Mouse (Mus musculus): ENCODE data around the gene Cisd3. TPM values are rescaled to one million over a fixed set of nuclear protein-coding genes. Genes with fewer than 3 reads are reported as not detected.
"Not testable (repeated sequence)": the region's sequence is repeated elsewhere in the genome, so short reads cannot be mapped to it uniquely, and the experiment has no call there.

Gene Cisd3
- 17.4 and 24.9 TPM in 2 replicates for total RNA-seq (2015)
- total RNA-seq (2017) = 3.5 and 5.4 TPM in 2 replicates

- peak; percentile 94 for ATAC-seq (replicated peaks; ENCODE audit: poor library complexity)
Measured at GRCm38 (mm10) chr11:97685613-97686321, at the start of gene Cisd3. Gene Cisd3 (plus strand): TSS chr11:97685826.

DNA sequence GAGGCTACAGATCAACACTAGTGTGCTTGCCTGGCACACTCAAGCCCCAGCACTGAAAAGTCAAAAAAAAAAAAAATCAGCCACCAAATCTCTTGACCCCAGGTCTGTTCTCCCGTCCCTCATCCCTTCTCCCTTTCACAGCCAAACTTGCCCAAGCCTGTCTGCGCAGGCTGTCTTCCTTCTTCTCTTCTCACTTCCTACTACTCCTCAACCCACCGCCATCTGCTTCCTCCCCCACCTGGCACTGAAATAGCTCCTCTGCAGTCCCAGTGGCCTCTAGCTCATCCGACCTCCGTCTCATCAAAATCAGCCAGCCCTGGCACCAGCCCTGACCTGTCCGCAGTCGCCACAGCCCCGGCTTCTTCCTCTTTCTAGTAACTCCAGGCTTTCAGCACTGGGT, 44.0 kb upstream of the Cisd3 start:
- ATAC-seq (replicated peaks; ENCODE audit: poor library complexity) = peak; percentile 94

DNA sequence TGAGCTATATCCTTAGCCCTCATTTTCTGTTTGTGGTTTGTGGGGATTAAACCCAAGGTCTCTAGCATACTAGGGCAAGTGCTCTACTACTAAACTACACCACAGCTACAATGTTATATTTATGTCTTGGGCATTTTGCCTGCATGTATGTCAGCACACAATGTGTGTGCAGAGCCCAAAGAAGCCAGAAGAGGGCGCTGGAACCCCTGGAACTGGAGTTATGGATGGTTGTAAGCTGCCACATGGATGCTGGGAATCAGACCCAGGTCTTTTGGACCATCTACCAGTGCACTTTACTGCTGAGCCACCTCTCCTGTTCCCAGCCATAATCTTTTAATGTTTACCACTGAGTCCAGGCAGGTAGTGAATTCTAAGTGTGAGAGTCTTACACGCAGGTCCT, 42.9 kb upstream of the Cisd3 start:
- no peak for ATAC-seq (replicated peaks; ENCODE audit: poor library complexity)

- ATAC-seq (replicated peaks; ENCODE audit: poor library complexity) = no peak
Measured at GRCm38 (mm10) chr11:97643380-97644055, 42.1 kb upstream of the Cisd3 start.

DNA sequence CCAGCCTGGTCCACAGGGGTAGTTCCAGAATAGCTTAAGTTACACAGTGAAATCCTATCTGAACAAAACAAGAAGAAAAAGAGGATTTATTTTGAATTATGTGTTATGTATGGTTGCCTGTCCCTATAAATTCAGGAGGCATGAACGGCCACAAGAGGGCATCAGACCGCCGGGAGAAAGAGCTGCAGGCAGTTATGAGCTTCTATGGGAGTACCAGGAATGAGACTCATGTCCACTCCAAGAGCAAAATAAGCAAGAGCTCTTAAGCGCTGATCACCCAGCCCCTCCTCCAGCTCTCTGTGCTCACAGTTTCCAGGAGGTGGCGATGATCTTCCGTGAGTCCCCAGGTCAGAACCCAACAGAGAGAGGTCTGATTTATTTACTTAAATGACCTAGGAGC, 40.8 kb upstream of the Cisd3 start:
- ATAC-seq (replicated peaks; ENCODE audit: poor library complexity) = peak; percentile 66

- ATAC-seq (replicated peaks; ENCODE audit: poor library complexity) = not testable (repeated sequence)
Measured at GRCm38 (mm10) chr11:97648541-97648940, 37.1 kb upstream of the Cisd3 start.

- ATAC-seq (replicated peaks; ENCODE audit: poor library complexity) = no peak
Measured at GRCm38 (mm10) chr11:97650341-97650740, 35.3 kb upstream of the Cisd3 start.

DNA sequence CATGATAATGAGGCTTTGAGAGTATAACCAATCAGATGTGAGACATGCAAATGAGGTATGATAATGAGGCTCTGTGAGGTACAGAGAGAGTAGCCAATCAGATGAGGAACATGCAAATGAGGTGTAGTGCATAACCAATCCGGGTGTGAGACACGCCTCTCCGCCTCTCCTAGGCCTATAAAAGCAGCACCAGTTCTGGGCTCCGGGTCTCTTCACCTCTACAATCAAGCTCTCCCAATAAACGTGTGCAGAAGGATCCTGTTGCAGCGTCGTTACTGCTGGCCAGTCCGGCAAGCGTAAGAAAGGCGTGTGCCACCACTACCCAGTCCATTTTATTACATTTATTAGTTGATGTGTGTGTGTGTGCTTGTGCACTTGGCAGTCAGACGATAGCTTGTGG, 32.2 kb upstream of the Cisd3 start:
- not testable (repeated sequence) for ATAC-seq (replicated peaks; ENCODE audit: poor library complexity)

DNA sequence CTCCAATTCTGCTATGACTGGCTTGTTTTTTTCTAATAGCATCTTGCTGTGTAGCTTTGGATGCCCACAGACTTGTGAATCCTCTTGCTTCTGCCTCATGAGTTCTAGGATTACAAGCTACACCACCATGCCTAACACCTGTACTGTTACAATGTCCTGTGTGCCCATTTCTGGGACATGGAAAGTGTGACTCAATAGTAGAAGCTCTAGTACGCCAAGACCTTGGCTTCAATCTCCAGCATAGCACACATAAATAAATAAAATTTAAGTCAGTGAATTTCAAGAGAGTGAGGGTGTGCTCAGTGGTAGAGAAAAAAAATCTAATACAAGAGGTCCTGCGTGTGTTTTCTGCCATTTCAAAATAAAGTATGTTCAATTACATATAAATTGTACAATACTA, 31.4 kb upstream of the Cisd3 start:
- ATAC-seq (replicated peaks; ENCODE audit: poor library complexity) = no peak

DNA sequence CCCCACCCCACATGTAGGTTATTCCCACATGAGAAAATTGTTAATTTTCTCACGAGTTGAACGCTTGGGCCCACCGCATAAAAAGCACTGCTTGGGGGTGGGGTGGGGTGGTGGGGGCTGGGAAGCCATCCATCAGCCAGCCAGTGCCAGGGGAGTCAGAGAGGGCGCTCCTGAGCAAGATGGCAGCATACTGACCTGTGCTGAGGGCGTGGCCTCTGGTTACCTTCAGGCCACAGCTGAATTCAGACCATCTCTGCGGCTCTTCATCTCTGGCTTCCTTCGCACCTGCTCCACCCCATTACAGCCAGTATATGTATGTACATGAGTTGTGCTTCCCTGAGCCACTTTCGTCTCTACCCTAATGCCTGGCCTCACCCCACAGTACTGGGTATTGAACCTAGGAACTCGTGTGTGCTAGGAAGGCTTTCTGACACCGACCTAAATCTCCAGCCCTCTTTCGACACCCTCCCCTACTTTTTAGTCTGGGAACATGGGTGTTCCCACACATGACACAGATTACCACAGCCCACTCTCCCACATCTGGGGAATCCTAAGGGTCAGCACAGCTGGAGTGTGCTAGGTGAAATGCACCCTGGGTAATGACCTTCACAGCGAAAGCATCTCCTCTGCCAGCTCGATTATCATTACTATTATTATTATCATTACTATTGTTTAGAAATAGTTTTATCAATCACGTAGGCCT, 29.2 kb upstream of the Cisd3 start:
- no peak for ATAC-seq (replicated peaks; ENCODE audit: poor library complexity)

DNA sequence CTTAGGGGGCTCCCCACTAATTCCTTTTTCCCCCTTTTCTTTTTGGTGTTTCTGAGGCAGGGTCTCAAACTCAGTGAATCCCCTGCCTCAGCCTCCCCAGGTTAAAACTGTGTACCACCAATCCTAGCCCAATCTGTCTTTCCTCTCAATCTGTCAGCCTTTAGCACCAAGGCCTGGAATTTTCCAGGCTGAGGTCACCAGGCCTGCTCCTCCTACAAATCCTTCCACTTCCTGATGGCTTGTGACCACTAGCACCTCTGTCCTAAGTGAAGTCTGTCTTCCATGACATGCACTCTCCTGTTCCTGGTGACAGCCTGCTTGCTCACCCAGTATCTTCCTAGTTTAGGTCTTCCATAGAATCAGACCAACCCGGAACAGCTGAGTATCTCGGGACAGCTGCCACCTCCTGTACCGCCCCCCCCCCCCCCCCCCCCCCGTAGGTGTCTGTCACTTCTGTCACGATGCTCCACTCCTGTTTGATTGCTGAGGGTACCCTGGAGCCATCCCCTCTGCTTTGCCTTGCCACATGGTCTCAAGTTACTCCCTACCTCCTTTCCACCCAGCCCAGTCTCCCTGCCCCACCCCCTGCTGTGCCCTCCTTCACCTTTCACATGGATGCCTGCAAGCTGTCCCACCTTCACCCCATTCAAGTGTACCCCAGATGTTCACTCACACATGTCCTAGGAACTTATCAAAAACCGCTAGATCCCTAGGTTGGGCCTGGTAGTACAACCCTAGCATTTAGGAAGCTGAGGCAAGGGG, 28.3 kb upstream of the Cisd3 start:
- no peak for ATAC-seq (replicated peaks; ENCODE audit: poor library complexity)

DNA sequence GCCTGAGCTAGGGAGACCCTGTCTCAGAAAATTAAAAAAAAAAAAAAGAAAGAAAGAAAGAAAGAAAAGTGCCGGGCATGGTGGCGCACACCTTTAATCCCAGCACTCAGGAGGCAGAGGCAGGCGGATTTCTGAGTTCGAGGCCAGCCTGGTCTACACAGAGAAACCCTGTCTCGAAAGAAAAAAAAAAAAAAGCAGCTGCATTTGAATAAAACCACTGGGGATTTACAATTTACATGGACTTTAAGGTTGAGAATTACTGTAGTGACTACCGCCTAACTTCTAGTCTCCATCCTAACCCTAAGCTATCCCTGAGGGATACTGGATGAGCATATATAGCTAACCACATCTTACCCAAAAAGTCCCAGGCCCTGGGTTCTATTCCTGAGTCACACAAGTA, 27.7 kb upstream of the Cisd3 start:
- ATAC-seq (replicated peaks; ENCODE audit: poor library complexity) = not testable (repeated sequence)

GRCm38 (mm10) chr11:97658751-97659266, 26.8 kb upstream of the Cisd3 start:
- no peak for ATAC-seq (replicated peaks; ENCODE audit: poor library complexity)

DNA sequence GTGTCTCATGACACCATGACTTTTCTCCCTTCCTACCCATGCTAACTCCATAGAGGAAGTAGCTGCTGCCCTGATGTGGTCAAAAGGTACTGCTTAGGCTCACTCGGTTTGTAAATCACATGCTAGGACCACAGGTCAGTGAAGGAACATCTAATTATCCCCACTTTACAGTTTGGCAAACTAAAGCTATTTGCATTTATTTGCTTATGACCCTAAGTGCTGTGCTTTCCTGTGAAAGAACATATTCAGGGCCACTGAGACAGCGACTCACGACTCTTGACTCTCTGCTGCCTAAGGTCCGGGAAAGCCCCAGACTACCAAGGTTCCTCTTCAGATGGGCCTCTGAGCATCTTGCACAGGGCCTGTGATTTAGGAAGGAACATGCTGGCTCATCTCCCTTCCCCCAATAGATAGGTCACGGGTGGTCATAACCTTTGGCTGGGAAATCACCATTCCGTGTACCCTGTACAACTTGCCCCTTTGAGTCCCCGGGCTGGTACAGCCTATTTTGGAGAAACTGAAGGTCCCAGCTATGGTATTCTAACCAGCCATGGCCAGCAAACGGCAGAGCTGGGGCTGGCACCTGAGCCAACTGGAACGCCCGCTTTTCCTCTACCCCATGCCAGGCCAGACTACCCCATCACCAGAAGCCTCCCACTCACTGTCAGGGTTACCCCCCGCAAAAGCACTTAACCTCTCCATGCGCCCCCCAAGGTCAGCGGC, 26.2 kb upstream of the Cisd3 start:
- peak; percentile 27 for ATAC-seq (replicated peaks; ENCODE audit: poor library complexity)

- peak; percentile 57 for ATAC-seq (replicated peaks; ENCODE audit: poor library complexity)
Measured at GRCm38 (mm10) chr11:97659990-97660714, 25.5 kb upstream of the Cisd3 start.

GRCm38 (mm10) chr11:97660734-97661647, 24.6 kb upstream of the Cisd3 start:
- ATAC-seq (replicated peaks; ENCODE audit: poor library complexity) = no peak

DNA sequence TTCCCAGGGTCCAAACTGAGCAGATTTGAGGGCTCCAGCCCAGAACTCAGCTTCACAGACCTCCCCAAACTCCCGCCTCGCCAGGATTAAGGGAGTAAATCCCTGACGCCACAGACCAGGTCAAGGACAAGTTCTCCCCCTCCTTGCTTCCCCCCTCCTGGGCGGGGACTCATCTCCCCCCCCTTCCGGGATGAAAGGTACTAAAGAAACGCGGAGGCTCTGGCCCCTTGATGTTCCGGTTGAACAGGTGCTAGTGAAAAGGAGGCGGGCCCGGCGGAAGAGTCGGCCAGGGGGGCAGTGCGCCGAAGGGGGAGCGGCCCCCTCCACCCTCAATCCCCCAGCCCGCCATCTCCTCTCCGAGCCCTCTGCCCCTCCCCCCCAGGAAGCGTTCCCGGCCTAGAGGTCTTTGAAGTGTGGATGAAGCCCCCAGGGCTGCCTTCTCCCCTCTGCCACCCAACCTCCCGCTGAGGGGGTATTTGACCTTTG, 23.9 kb upstream of the Cisd3 start:
- no peak for ATAC-seq (replicated peaks; ENCODE audit: poor library complexity)

- ATAC-seq (replicated peaks; ENCODE audit: poor library complexity) = no peak
Measured at GRCm38 (mm10) chr11:97662207-97662892, 23.3 kb upstream of the Cisd3 start.
